Mouse (Mus musculus): Measurements from ENCODE around the gene 4933428G20Rik. TPM values are rescaled to one million over a fixed set of nuclear protein-coding genes. Genes with fewer than 3 reads are reported as not detected.

4933428G20Rik gene
- total RNA-seq, 2 experiments from 2014 or later = not detected

- no peak for DNase-seq
These were observed 5.6 kb upstream of the 4933428G20Rik start for GRCm38 (mm10) chr11:97505784-97506183.

GRCm38 (mm10) chr11:97502846-97503245, 2.7 kb upstream of the 4933428G20Rik start:
- no peak for DNase-seq

GRCm38 (mm10) chr11:97502383-97502782, 2.2 kb upstream of the 4933428G20Rik start:
- DNase-seq = no peak

- no peak for DNase-seq
These were observed 744 bp upstream of the 4933428G20Rik start for GRCm38 (mm10) chr11:97500720-97501448.

- no peak for DNase-seq
These were observed 2.6 kb downstream of the 4933428G20Rik start for GRCm38 (mm10) chr11:97497543-97497942.

- DNase-seq = no peak
These were observed 7.3 kb downstream of the 4933428G20Rik start for GRCm38 (mm10) chr11:97492836-97493235.

GRCm38 (mm10) chr11:97491640-97492039, 8.5 kb downstream of the 4933428G20Rik start:
- no peak for DNase-seq

GRCm38 (mm10) chr11:97489589-97490324, 10.4 kb downstream of the 4933428G20Rik start:
- peak; percentile 81 for DNase-seq

GRCm38 (mm10) chr11:97487656-97488055, 12.5 kb downstream of the 4933428G20Rik start:
- DNase-seq = no peak

- no peak for DNase-seq
These were observed 14.5 kb downstream of the 4933428G20Rik start for GRCm38 (mm10) chr11:97485661-97486060.

GRCm38 (mm10) chr11:97479824-97480223, 20.3 kb downstream of the 4933428G20Rik start:
- peak; percentile 61 for DNase-seq

GRCm38 (mm10) chr11:97479085-97479484, 21.1 kb downstream of the 4933428G20Rik start:
- DNase-seq = no peak

GRCm38 (mm10) chr11:97478345-97478744, 21.8 kb downstream of the 4933428G20Rik start:
- DNase-seq = no peak

GRCm38 (mm10) chr11:97477431-97477830, 22.7 kb downstream of the 4933428G20Rik start:
- no peak for DNase-seq

GRCm38 (mm10) chr11:97476334-97477095, 23.6 kb downstream of the 4933428G20Rik start:
- peak; percentile 77 for DNase-seq

GRCm38 (mm10) chr11:97471276-97471675, 28.9 kb downstream of the 4933428G20Rik start:
- no peak for DNase-seq

- no peak for DNase-seq
These were observed 30.3 kb downstream of the 4933428G20Rik start for GRCm38 (mm10) chr11:97469828-97470227.

- DNase-seq = peak; percentile 91
These were observed 31.4 kb downstream of the 4933428G20Rik start for GRCm38 (mm10) chr11:97468639-97469287.

- DNase-seq = no peak
These were observed 33.5 kb downstream of the 4933428G20Rik start for GRCm38 (mm10) chr11:97466444-97467160.

- DNase-seq = no peak
These were observed 34.2 kb downstream of the 4933428G20Rik start for GRCm38 (mm10) chr11:97465957-97466356.

GRCm38 (mm10) chr11:97463991-97464390, 36.1 kb downstream of the 4933428G20Rik start:
- no peak for DNase-seq

GRCm38 (mm10) chr11:97463166-97463565, 37.0 kb downstream of the 4933428G20Rik start:
- no peak for DNase-seq

All from heart, postnatal 4 days (tissue).